Mouse (Mus musculus) kidney, postnatal 10 days (tissue): ENCODE results near the gene Yars.

Source experiments
- DNase-seq: peaks from one replicate; pipeline ENCODE4 v3.0.0; 2021; ENCODE audit warnings: mixed read lengths

Yars gene

DNA sequence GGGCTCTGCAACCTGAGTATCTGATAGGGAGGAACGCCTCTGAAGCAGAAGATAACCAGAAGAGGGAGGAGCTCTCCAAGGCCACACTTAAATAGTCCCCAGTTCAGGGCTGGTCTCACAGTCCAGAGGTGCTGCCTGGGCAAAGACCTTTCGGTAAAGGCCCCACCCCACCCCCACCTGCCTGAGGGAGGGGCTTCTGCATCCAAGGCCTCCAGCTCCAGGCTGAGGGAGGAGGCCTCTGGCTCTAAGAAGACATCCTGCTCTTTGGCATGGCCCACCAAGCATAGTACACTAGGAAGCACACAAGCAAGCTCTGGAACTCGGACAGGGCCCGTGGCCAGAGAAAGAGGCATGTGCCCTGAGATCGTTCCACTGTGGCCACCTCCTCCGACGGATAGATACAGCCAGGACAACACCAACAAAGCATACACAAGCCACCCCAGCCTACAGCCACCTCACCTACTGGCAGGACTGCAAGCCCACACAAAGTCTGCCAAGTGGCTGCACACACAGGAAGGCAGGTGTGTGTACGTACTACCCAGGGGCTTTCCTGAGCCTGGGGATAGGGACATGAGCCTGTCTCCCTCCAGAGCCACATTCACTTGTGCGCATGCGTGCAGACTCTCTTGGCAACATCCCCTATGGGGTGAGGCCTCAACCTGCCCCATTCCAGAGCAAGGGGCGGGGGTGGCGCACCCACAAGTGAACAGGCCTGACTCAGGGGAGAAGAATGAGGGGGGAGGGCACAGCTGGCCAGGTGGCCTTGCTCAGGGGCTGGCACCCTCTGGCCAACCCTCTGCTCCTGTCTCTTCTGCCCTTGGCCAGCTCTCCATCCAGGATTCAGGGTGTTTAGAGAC, 42.3 kb downstream of the Yars start:
- peak; percentile 77 for DNase-seq

DNA sequence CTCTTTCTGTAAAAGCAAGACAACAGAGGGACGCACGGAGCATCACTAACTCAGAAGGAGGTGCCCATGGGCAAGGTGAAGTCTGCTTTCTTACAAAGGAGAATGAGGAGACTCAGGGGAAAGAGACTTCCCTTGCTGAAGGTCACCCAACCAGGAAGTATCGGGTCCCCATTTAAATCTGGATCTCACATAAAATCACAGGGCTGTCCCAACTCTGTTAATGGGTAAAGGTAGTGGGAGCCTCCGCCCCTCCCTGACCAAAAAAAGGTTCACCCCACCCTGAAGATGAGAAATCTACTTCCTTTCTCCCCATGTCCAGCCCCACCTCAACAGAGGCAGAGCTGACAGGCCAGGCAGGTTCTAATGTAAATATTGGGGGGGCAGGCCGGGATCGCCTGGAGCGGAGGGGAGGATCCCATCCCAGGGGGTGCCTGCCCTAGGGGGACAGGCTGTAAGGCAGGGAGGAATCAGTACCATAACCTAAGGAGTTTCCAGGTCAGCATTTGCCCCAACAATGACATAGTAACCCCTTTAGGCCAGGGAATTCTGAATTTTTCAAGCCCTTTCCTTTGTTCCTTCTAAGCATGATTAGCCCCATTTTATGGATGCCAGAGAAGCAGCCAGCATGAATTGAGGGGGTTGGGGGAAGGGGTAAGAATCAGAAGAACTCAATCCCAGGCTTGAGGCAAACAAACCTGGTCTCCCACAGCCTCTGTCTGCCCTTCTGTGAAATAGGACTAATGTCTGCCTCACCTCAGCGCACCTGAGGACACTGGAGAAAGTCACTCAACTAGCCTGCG, 43.2 kb downstream of the Yars start:
- no peak for DNase-seq

DNA sequence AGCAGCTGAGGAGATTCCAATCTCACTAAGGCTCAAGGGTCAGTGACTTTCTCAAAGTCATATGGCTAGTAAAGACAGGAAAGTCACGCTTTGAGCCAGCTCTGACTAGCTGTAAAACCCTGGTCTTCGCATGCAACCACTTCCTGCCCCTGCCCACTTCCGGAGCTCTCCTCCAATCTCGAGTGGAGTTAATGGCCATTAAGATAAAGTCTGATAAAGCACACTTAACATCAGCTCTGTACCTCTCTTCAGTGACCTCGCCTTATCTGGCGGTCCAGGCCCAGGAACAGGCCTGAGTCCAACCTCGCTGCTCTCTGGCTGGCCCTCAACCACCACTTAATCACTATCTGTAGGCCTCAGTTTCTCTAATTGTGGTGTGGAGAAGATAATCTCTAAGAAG, 44.9 kb downstream of the Yars start:
- no peak for DNase-seq

DNA sequence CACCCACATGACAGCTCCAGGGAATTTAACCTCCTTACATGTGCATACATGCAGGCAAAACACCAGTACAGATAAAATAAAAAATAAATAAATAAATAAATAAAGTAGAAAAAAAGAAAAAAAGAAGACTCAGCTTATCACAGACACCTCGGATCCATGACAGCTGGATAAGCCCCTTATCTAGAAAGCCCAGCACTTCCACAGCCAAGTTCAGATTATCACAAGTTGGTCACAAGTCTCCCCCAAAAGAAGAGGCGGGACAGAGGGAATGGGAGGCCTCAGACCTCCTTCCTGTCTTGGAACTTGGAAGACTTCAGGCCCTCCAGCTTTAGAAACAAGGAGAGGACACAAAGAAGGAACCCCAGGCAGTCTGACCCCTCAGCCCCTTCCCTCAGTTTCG, 45.6 kb downstream of the Yars start:
- no peak for DNase-seq

DNA sequence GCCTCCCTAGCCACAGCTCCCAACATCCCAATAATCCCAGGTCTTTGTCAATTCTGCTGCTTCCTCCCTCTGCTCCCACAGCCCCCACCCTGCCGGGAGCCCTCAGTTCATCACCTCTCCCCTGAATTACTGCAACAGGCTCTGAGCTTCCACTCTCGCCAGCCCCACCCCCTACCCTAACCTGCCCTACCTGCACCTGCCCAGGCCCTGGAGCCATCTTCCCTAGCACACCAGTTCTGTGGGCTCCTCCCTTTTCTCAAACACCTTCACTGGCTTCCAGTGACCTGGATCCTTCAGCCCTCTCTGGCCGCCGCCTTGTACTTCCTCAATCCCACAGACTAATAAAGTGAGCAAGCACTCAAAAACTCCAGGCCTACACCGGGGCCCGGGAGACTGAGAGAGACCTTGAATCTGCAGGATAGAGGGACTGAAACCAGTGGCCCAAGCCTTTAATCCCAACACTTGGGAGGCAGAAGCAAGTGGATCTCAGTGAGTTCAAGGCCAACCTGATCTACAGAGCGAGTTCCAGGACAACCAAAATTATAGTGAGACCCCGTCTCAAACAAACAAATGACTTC, 46.8 kb downstream of the Yars start:
- DNase-seq: no peak

DNA sequence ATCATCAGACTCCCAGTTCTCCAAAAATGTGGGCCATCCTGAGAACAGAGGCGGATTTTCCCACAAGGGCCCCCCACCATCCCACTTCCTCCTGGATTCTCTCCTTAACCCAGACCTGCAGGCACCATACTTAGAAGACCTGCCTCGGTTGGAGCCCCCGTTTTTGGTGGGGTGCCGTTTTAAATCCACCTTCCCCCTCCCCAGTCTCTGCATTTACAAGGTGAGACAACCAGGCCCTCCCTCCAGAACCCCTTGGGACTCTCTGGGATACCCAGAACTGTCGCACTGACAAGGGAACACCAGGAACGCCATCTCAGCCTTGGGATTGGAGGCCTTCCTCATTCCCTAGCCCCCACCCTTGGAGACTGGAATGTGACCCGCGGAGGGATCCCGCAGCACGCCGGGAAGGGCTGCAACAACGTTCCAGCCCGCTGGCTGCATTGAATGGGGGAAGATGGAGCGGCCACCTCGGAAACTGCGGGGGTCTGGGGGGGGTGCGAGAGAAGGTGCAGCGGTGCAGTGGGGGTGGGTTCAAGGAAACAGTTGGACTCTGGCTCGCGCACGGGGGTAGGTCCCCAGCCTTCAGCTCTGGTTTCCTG, 48.4 kb downstream of the Yars start:
- peak; percentile 76 for DNase-seq

DNA sequence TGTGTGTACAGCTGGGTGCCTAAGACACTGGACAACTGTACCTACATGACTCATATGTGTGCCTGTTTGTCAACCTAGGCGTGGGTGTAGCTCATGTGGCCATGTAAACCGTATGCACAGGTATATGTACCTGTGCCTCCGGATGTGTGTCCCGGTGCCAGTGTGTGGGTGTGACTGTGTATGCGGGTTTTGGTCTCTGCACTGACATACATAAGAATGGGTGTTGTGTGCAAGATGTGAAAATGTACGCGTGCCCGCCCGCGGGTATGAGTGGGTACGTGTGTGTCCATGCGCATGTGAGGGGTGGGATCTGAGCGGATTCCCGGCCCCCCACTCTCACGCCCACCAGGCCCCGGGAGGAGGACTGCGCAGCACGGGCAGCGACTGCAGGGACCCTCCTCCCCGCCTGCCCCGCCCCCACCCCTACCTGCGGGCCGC, 49.0 kb downstream of the Yars start:
- no peak for DNase-seq

DNA sequence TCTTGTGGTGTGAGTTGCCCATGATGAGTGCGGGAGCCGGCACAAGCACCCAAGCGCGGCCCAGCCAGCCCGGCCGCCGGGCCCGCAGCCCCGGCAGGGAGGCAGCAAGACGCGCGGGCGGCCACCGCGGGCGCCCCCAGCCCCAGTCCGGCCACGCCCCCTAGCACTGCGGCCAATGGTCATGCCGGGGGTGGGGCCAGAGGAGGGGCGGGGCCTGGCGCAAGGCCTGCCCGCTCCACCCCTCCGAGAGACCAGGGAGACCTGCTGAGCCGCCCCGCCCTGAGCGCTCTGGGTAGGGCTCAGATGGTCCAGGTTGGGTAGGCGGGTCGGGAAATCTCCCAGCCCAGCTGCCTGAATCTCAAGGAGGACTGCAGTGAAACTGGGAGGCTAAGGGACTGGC, 49.5 kb downstream of the Yars start:
- DNase-seq: peak; percentile 92

DNA sequence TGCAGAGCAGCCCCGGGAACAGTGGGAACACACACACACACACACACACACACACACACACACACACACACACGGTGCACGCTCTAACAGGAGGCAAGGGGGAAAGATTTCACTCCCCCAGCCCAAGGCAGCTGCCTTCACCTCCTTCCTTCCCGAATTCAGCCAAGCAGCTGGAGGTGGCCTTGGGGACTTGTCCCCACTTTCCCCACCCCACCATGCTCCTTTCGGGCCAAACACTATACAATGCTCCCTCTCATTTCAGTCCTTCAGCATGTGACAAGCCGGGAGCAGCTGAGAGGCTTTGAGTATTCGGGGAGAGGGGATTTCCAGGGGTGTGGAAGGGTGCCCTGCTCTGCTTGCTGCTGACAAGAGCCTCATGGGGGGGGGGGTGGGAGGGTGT, 52.3 kb downstream of the Yars start:
- no peak for DNase-seq

DNA sequence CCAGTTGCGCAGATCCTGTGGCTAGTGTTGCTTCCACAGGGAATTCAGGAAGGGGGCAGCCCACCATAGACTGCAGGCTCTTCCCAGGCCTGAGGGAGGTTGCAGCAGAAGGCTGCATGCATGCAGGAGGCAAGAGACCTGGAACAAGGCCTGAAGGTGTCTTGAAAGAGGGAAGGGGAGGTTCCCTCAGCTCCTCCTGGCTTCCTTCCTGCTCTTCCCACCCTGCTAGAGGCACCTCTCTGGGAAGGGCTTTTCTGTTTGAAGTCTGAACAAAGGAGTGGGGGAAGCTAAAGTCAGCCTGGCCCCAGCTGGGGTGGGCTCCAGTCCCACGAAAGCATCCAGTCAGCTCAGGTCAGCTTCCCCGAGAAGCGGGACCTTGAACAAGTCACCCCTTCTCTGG, 52.8 kb downstream of the Yars start:
- no peak for DNase-seq

DNA sequence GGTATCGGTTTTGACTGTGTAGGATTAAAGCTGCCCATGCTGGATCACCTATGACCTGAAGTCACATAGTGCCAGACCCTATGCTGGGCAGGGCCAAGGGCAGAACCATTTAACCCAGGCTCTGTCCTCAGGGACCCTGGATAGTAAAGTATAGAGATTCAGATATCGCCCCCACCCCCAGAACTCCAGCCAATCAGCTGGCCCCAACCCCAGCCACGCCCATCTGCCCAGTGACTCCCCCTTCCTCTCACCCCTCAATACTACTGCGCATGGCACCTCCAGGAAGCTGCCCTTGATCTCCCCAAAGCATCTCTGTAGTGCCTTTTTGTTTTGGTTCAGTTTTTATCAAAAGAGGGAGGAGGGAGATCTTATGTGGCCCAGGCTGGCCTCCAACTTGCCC, 53.2 kb downstream of the Yars start:
- peak; percentile 19 for DNase-seq

DNA sequence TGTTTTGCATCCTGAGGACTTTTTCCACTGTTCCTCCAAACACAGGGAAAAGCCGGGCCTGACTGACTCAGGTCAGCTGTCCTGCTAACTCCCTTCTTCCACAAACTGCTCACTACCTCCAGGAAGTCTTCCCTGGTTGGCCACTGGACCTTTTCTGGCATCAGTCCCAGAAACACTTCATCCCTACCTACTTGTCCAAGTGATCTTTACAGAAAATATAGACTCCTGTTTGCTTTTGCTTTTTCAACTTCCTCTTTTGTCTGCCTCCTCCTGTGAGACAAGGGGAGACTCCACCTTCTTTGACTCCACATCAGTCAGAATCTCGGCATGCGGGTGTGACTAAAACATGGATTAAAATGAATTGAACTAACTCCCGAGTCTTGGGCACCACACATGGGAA, 55.2 kb downstream of the Yars start:
- no peak for DNase-seq

DNA sequence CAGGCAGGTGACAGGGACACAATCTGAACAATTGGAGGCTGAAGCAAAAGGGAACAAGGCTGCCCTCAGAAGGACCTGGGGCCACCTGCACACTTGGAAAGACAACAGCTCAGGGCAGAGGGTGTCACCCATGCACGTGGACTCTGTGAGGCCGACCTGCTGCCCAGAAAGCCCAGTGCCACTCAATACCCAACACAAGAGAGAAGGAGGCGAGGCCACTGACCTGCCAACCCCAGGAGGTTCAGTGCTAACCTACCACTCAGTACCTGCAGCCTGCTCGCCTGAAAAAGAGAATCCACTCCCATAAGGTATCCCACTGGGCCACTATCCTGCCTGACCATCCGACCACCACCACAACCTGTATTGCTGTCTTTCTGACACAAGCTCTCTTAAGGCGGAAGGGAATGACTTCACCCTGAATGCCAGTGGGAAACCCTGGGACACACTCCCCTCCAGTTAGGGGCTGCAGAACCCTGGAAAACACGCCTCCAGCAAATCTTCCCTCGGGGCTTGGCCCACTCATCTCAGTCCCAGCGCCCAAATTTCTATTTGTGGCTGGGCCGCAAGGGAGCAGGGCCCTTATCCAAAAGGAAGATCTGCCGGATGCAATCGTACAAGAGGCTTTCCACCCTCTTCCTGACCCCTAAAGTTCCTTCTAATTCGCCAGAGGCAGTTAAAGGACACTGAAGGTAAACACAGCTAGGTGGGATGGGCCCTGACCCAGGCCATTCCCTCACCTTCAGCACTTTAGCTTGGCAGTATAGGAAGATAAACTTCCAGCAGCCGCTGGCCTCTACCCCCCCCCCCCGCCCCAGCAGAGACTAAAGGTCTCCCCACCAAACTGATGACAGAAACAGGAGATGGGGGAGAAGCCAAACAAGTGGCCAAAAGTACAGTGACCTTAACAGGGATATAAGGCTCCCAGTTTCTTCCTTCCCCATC, 57.1 kb downstream of the Yars start:
- no peak for DNase-seq

DNA sequence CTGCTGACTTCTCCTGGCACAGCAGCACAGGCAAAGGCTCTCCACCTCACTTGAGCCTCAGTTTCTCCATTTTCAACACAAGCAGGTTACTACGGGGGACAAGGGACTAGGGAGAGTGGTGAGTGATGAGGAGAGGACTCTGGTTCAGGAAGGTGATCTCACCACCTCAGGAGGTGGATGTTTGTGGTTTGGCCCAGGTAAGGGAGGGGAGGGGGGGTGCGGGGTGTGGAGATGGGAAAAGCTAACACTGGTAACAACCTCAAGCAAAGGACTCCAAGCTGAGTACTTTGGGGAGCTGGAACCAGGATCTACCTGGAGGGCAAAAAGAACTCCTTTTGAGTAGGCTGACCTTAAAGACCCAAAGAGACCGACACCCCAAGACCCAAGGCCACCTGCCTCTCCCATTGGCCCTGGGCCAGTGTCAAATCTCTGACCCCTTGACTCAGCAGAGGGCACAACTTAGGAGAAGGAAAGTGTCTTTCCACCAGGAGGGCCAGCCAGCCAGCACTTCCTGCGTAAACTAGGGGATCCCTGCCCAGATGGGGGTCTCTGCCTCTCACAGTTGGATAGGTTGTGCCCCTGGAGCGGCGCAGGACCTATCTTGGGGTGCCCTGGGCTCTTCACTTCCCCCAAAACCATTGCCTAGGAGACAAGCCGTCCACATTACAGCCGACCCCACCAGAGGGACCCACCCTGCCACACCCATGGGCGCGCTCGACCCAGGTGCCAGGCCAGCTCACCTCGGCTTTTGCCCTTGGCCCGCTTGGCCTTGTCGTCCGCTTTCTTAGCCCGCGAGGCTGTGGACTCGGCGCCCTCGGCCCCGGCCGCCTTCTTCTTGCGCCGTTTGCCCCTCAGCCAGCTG, 58.1 kb downstream of the Yars start:
- peak; percentile 63 for DNase-seq

DNA sequence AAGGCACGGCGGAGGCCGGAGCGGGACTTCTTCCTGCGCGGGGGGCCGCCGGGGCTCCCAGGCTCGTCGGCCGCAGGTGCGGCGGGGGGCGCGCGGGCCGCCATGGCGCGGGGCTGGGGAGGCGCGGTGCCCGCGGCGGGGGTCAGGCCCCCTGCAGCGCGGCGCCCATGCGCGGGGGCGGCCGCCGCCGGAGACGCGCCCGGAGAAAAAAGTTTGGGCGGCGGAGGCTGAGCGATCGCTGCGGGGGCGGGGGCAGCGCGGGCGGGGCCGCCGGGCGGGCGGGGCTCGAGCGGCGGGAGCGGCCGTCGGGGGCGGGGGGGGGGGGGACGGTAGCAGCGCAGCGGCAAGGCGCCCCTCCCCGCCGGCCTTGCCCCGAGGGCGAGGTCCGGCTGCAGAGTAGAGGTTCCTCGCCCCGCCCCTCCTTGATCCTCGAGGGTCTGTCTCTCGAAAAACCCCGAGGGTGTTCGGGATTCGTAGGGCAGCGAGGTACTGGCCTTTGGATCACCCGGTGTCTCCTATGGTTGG, 58.7 kb downstream of the Yars start:
- DNase-seq: peak; percentile 64

DNA sequence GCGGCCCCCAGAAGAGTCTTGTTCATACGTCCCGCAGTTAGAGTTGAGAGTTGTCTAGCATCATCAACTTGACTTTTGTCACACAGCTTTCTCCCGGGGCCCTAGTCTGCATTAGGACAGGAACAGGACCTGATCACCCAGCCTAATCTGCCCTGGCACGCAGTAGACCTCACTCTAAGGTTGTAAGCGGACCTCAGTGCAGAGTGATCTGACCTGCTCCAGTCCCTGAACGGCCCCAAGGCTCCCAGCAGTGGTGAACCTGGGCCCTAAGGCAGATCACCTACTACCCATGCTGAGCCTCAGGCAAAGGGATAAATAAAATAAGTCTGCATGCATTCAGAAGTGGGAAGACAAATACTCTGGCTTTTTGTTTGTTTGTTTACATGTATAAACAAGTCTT, 59.7 kb downstream of the Yars start:
- no peak for DNase-seq

DNA sequence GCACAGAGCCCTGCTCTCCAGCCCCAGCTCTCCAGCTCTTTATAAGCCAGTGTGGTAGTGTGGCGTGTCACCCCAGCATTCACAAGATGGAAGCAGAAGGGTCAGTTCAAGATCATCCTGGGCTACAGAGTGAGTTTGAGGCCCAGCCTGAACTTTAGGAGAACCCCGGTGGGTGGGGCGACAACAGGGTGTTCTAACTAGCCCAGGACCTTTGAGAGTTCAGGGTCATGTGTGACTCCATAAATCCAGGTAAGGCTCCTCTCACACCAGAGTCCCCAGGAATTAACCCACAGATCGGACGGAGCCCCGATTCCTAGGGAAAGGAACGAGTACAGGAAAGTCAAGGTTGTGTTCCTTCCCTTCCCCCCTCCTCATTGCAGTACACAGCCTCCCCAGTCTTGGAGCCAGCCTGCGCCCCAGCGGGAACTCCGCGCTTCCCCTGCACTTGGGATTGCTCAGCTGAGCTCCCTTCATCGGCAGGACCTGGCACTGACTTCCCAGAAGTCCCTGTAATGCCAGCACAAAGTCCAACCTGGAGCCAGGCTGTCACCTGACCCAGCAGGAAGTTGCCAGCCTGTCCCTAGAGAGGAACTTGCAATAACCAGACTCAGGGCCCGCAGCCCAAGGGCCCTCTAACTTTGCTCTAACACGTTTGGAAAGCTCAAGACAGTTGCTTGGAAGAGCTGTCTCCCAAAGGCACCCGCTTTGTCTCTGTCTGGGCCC, 61.4 kb downstream of the Yars start:
- DNase-seq: peak; percentile 83

DNA sequence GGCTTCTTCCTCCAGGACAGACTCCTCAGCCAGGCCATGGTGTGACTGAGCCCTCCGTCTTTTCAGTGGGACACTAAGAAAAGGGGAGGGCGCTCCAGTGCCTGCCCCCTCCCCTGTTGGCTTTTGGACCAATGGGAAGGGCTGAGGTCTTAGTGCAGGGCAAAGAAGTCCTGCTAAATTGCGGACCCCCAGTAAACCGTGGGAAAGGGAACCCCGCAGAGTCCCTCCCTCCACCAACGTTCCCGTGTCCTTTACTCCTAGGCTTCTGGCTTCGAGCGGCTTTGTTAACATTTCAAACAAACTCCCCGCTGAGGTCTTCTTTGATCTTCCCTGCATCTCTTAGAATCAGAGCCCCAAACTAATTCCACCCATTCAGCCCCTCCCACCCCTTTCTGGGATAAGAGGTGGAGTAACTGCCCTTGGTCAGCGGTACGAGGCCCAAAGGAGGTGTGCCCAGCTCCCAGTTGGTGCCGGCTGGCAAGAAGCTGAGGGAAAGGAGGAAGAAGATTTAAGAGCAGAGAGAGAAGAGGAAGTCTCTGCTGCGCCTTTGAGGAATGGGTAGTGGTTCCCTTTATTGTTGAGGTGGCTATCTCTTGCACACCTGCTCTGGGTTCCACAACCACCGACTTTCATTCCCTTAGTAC, 62.0 kb downstream of the Yars start:
- DNase-seq: peak; percentile 53

DNA sequence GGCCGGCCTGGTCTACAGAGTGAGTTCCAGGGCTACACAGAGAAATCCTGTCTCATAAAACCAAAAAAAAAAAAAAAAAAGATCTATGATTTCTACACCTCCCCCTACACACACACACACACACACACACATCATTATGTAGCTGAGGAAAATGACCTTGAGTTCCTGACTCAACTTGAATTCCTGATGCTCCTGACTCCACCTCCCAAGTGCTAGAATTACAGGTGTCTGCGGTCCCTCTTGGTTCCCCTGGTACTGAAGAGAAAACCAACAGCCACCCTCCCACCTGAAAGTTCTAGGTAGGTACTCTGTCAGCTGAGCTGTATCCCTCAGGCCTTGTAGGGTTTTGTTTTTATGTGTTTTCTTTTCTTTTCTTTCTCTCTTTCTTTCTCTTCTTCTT, 62.9 kb downstream of the Yars start:
- no peak for DNase-seq

DNA sequence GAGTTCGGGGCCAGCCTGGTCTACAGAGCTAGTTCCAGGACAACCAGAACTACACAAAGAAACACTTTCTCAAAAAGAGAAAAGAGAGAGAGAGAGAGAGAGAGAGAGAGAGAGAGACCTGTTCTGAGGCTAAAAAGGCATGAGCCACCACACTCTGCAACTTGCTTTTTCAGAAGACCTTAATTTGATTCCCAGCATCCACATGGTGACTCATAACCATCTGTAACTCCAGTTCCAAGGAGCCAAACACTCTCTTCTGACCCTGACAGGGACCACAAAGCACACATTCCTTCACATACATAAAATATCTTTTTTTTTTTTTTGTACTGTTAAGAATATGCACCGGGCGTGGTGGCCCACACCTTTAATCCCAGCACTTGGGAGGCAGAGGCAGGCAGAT, 65.0 kb downstream of the Yars start:
- no peak for DNase-seq
